Comparison of ENCODE assay signal across 8 mouse cellular contexts in genomic region chr8:103314279-103315022, GRCm38 (mm10).
DNase-seq lines count a peak whose midpoint lies in the region; ATAC-seq lines count a peak whose summit lies in the region.

No protein-coding gene starts in this region.

- DNase-seq in lung, postnatal 10 days = no peak
- DNase-seq in left cerebral cortex, postnatal 4 days = peak; percentile 8
- DNase-seq in kidney, postnatal 36 days = no peak
- no peak for DNase-seq in heart, adult 18-20 months
- no peak for DNase-seq in adrenal gland, adult 2 months

- H3K4me2 ChIP-seq in lung, embryonic 15.5 days = no peak overlapping the region
- no peak overlapping the region for H3K4me2 ChIP-seq in forebrain, embryonic 16.5 days (ENCODE audit: low read length)
- no peak overlapping the region for H3K4me2 ChIP-seq in neural tube, embryonic 15.5 days

- H3K27me3 ChIP-seq in lung, embryonic 15.5 days = no peaks in the 10 kb centered on the region
- peaks cover 39% of the 10 kb centered on the region for H3K27me3 ChIP-seq in forebrain, embryonic 16.5 days (replicated peaks; ENCODE audit: control insufficient read depth, insufficient read depth, low read length)
- no peaks in the 10 kb centered on the region; the same call in 1 of the 2 replicates for H3K27me3 ChIP-seq in neural tube, embryonic 15.5 days (replicated peaks)

- 28% methylated on average over 1 of the region's 1 CpGs for WGBS in lung, embryonic 15.5 days
- WGBS in forebrain, embryonic 16.5 days = 0% methylated on average over 1 of the region's 1 CpGs
- 8% methylated on average over 1 of the region's 1 CpGs for WGBS in neural tube, embryonic 15.5 days

- intact Hi-C loops in left cerebral cortex, postnatal 4 days (cut with DNase I) = no loop called here

- peak; percentile 39; the same call in 1 of the 2 replicates for ATAC-seq in lung, embryonic 15.5 days (ENCODE audit: borderline replicate concordance, extremely low read depth, low FRiP score, low TSS enrichment)
- peak; percentile 99 for ATAC-seq in forebrain, embryonic 16.5 days
- peak; percentile 88 for ATAC-seq in neural tube, embryonic 15.5 days (ENCODE audit: low FRiP score)

- no peaks in the 10 kb centered on the region for H3K9me3 ChIP-seq in lung, embryonic 15.5 days
- no peaks in the 10 kb centered on the region for H3K9me3 ChIP-seq in forebrain, embryonic 16.5 days (ENCODE audit: control insufficient read depth, low read length)
- no peaks in the 10 kb centered on the region for H3K9me3 ChIP-seq in neural tube, embryonic 15.5 days (replicated peaks)

- no peak overlapping the region for H3K9ac ChIP-seq in lung, embryonic 15.5 days
- H3K9ac ChIP-seq in forebrain, embryonic 16.5 days (replicated peaks; ENCODE audit: low read depth, low read length) = no peak overlapping the region
- no peak overlapping the region for H3K9ac ChIP-seq in neural tube, embryonic 15.5 days (replicated peaks)

- peaks cover 12% of the 10 kb centered on the region; the same call in 1 of the 2 replicates for H3K4me1 ChIP-seq in lung, embryonic 15.5 days
- H3K4me1 ChIP-seq in forebrain, embryonic 16.5 days (replicated peaks; ENCODE audit: control insufficient read depth, insufficient read depth, low read length) = no peaks in the 10 kb centered on the region
- H3K4me1 ChIP-seq in neural tube, embryonic 15.5 days = 0 out of 2 replicates have a peak, but pooled peaks cover 5% of the 10 kb centered on the region

- peak overlapping the region; percentile 44 for H3K27ac ChIP-seq in lung, embryonic 15.5 days
- H3K27ac ChIP-seq in forebrain, embryonic 16.5 days (ENCODE audit: low read length) = no peak overlapping the region
- H3K27ac ChIP-seq in neural tube, embryonic 15.5 days (replicated peaks) = no peak overlapping the region

- H3K36me3 ChIP-seq in lung, embryonic 15.5 days = no peaks in the 10 kb centered on the region
- H3K36me3 ChIP-seq in forebrain, embryonic 16.5 days (ENCODE audit: control insufficient read depth, insufficient read depth) = no peaks in the 10 kb centered on the region
- H3K36me3 ChIP-seq in neural tube, embryonic 15.5 days = no peaks in the 10 kb centered on the region

- H3K4me3 ChIP-seq in lung, embryonic 15.5 days = no peak overlapping the region
- H3K4me3 ChIP-seq in forebrain, embryonic 16.5 days (replicated peaks; ENCODE audit: low read length) = no peak overlapping the region
- no peak overlapping the region for H3K4me3 ChIP-seq in neural tube, embryonic 15.5 days (replicated peaks)

Comparison
In these comparisons a context has a peak if more than half of its experiments do, and no peak if none do; other contexts are left out.
1. ATAC-seq: peak in every context shown above with its lines; median percentile 99 in forebrain, embryonic 16.5 days; 88 in neural tube, embryonic 15.5 days; 39 in lung, embryonic 15.5 days.